ENCODE assay signal across 14 mouse cellular contexts in genomic region chr14:12876417-12877336, GRCm38 (mm10). TPM values are rescaled to one million over a fixed set of nuclear protein-coding genes. Genes with fewer than 3 reads are reported as not detected.
DNase-seq lines count a peak whose midpoint lies in the region; ATAC-seq lines count a peak whose summit lies in the region.
"Had no signal": no experiment of that assay in that cellular context is flagged by ENCODE, and none has a peak within 500 bp of the region (broad histone marks: within the 10 kb centered on the region; RNA-seq: fewer than 3 reads in every experiment).

No protein-coding gene starts in this region.

- DNase-seq in embryonic facial prominence, embryonic 11.5 days (ENCODE audit: low spot score) = no peak
- DNase-seq in embryonic facial prominence, embryonic 10.5 days (ENCODE audit: low spot score) = no peak
- DNase-seq in brain, adult 2 months (ENCODE audit: low read depth, low spot score) = peak; percentile 73
- no peak for DNase-seq in lung, postnatal 25 days (ENCODE audit: low spot score)
- DNase-seq in kidney, adult 9 months = no peak
- DNase-seq: cerebellum, adult 11 months; gastrocnemius, postnatal 14 days; lung, adult 2 months; thymus, postnatal 36 days had no signal

- H3K9ac ChIP-seq in embryonic facial prominence, embryonic 11.5 days (replicated peaks; ENCODE audit: low read length) = no peak overlapping the region
- peak overlapping the region; percentile 29; the same call in 1 of the 2 replicates for H3K9ac ChIP-seq in hindbrain, embryonic 13.5 days
- peak overlapping the region; percentile 38; the same call in 1 of the 2 replicates for H3K9ac ChIP-seq in neural tube, embryonic 13.5 days
- H3K9ac ChIP-seq: embryonic facial prominence, embryonic 15.5 days had no signal

- H3K4me3 ChIP-seq in embryonic facial prominence, embryonic 11.5 days (ENCODE audit: low read depth, low read length) = no peak overlapping the region
- no peak overlapping the region for H3K4me3 ChIP-seq in embryonic facial prominence, embryonic 10.5 days
- H3K4me3 ChIP-seq in hindbrain, embryonic 13.5 days = no peak overlapping the region
- no peak overlapping the region for H3K4me3 ChIP-seq in neural tube, embryonic 13.5 days
- H3K4me3 ChIP-seq: embryonic facial prominence, embryonic 15.5 days had no signal

- H3K36me3 ChIP-seq in embryonic facial prominence, embryonic 11.5 days (replicated peaks; ENCODE audit: control insufficient read depth, insufficient read depth, low read depth, low read length) = no peaks in the 10 kb centered on the region
- H3K36me3 ChIP-seq in embryonic facial prominence, embryonic 10.5 days (replicated peaks) = no peaks in the 10 kb centered on the region
- no peaks in the 10 kb centered on the region for H3K36me3 ChIP-seq in hindbrain, embryonic 13.5 days
- no peaks in the 10 kb centered on the region for H3K36me3 ChIP-seq in neural tube, embryonic 13.5 days
- H3K36me3 ChIP-seq: embryonic facial prominence, embryonic 15.5 days; G1E had no signal

- no peaks in the 10 kb centered on the region for H3K4me1 ChIP-seq in embryonic facial prominence, embryonic 11.5 days (ENCODE audit: control insufficient read depth, insufficient read depth, low read length)
- no peaks in the 10 kb centered on the region for H3K4me1 ChIP-seq in embryonic facial prominence, embryonic 10.5 days
- peaks cover 9% of the 10 kb centered on the region; the same call in 1 of the 2 replicates for H3K4me1 ChIP-seq in hindbrain, embryonic 13.5 days (replicated peaks)
- H3K4me1 ChIP-seq in neural tube, embryonic 13.5 days (replicated peaks) = peaks cover 14% of the 10 kb centered on the region
- H3K4me1 ChIP-seq: embryonic facial prominence, embryonic 15.5 days had no signal

- 0 out of 2 replicates have a peak, but pooled peaks have one; percentile 23 for ATAC-seq in embryonic facial prominence, embryonic 11.5 days (replicated peaks; ENCODE audit: insufficient number of reproducible peaks, low FRiP score, low TSS enrichment, low read depth)
- ATAC-seq in hindbrain, embryonic 13.5 days (ENCODE audit: low FRiP score) = peak; percentile 97
- ATAC-seq in neural tube, embryonic 13.5 days (ENCODE audit: low read depth) = peak; percentile 93
- ATAC-seq in erythroid progenitor cell, adult 5-6 weeks (replicated peaks; ENCODE audit: low FRiP score, poor library complexity, severe bottlenecking) = no peak

- H3K9me3 ChIP-seq in embryonic facial prominence, embryonic 11.5 days (replicated peaks; ENCODE audit: control insufficient read depth, low read length) = no peaks in the 10 kb centered on the region
- no peaks in the 10 kb centered on the region for H3K9me3 ChIP-seq in embryonic facial prominence, embryonic 10.5 days
- H3K9me3 ChIP-seq in hindbrain, embryonic 13.5 days = no peaks in the 10 kb centered on the region
- no peaks in the 10 kb centered on the region for H3K9me3 ChIP-seq in neural tube, embryonic 13.5 days
- H3K9me3 ChIP-seq: embryonic facial prominence, embryonic 15.5 days; G1E had no signal

- no peaks in the 10 kb centered on the region for H3K27me3 ChIP-seq in embryonic facial prominence, embryonic 11.5 days (ENCODE audit: control insufficient read depth, insufficient read depth, low read length)
- H3K27me3 ChIP-seq in embryonic facial prominence, embryonic 10.5 days (replicated peaks; ENCODE audit: low read depth, poor library complexity, severe bottlenecking) = no peaks in the 10 kb centered on the region
- no peaks in the 10 kb centered on the region for H3K27me3 ChIP-seq in hindbrain, embryonic 13.5 days
- no peaks in the 10 kb centered on the region for H3K27me3 ChIP-seq in neural tube, embryonic 13.5 days
- H3K27me3 ChIP-seq: embryonic facial prominence, embryonic 15.5 days had no signal

- no peak overlapping the region for H3K4me2 ChIP-seq in embryonic facial prominence, embryonic 11.5 days (ENCODE audit: low read depth, low read length)
- H3K4me2 ChIP-seq in hindbrain, embryonic 13.5 days = peak overlapping the region; percentile 25; the same call in 1 of the 2 replicates
- H3K4me2 ChIP-seq in neural tube, embryonic 13.5 days = peak overlapping the region; percentile 28
- H3K4me2 ChIP-seq: embryonic facial prominence, embryonic 15.5 days had no signal

- no peak overlapping the region for H3K27ac ChIP-seq in embryonic facial prominence, embryonic 11.5 days (replicated peaks; ENCODE audit: low read depth, low read length)
- no peak overlapping the region for H3K27ac ChIP-seq in embryonic facial prominence, embryonic 10.5 days (replicated peaks)
- peak overlapping the region; percentile 84 for H3K27ac ChIP-seq in hindbrain, embryonic 13.5 days
- H3K27ac ChIP-seq in neural tube, embryonic 13.5 days (replicated peaks) = peak overlapping the region; percentile 90
- H3K27ac ChIP-seq: embryonic facial prominence, embryonic 15.5 days had no signal

- 70% methylated on average over 10 of the region's 10 CpGs for WGBS in embryonic facial prominence, embryonic 11.5 days
- WGBS in embryonic facial prominence, embryonic 10.5 days = 71% methylated on average over 10 of the region's 10 CpGs
- 49% methylated on average over 10 of the region's 10 CpGs for WGBS in hindbrain, embryonic 13.5 days
- 35% methylated on average over 10 of the region's 10 CpGs for WGBS in neural tube, embryonic 13.5 days

RNA-seq across cellular contexts. Expression of gene Cadps, which starts 53.8 kb away (rescaled TPM):
- polyA plus RNA-seq in embryonic facial prominence, embryonic 11.5 days (2014; fragmentation: Nextera tagmentation; extraction: Ambion mirVana) = 4.8 and 5.3 TPM in 2 replicates
- polyA plus RNA-seq in embryonic facial prominence, embryonic 10.5 days (2016; fragmentation: Nextera tagmentation; extraction: Ambion mirVana) = 2.0 and 2.6 TPM in 2 replicates
- 33.9 and 34.4 TPM in 2 replicates for polyA plus RNA-seq in hindbrain, embryonic 13.5 days (2015; fragmentation: Nextera tagmentation; extraction: Ambion mirVana)
- 32.1 and 34.2 TPM in 2 replicates for polyA plus RNA-seq in neural tube, embryonic 13.5 days (2015; fragmentation: Nextera tagmentation; extraction: Ambion mirVana)
- not detected in 2 replicates for total RNA-seq in erythroid progenitor cell, adult 5-6 weeks (2015; ENCODE audit: low replicate concordance)
- not detected in 2 replicates for total RNA-seq in erythroid progenitor cell, adult 5-6 weeks (2017; ENCODE audit: low replicate concordance)
- polyA plus RNA-seq: G1E had no signal

Comparison
In these comparisons a context has a peak if more than half of its experiments do, and no peak if none do; other contexts are left out.
1. H3K27ac ChIP-seq: peak in hindbrain, embryonic 13.5 days (single experiment) and neural tube, embryonic 13.5 days (single experiment); none in embryonic facial prominence, embryonic 11.5 days (single experiment) and embryonic facial prominence, embryonic 10.5 days (single experiment).